Mouse (Mus musculus) layer of hippocampus, postnatal 14 days (tissue): ENCODE data around the gene Fxyd5. TPM values are rescaled to one million over a fixed set of nuclear protein-coding genes. Genes with fewer than 3 reads are reported as not detected.

Experiments
- DNase-seq, 2 experiments: peaks; one replicate each; pipeline ENCODE4 v3.0.0; 2021 to 2022; ENCODE audit warnings: low spot score in 2 of 2, mixed read lengths in 1 of 2
- total RNA-seq, 2 experiments: library from RNA; stranded (reverse); gene quantifications; 2 replicates each; pipeline ENCODE4 v1.2.3; 2021

The Fxyd5 gene
- total RNA-seq, 2 experiments from 2014 or later: 32.1 to 32.4 TPM

DNA sequence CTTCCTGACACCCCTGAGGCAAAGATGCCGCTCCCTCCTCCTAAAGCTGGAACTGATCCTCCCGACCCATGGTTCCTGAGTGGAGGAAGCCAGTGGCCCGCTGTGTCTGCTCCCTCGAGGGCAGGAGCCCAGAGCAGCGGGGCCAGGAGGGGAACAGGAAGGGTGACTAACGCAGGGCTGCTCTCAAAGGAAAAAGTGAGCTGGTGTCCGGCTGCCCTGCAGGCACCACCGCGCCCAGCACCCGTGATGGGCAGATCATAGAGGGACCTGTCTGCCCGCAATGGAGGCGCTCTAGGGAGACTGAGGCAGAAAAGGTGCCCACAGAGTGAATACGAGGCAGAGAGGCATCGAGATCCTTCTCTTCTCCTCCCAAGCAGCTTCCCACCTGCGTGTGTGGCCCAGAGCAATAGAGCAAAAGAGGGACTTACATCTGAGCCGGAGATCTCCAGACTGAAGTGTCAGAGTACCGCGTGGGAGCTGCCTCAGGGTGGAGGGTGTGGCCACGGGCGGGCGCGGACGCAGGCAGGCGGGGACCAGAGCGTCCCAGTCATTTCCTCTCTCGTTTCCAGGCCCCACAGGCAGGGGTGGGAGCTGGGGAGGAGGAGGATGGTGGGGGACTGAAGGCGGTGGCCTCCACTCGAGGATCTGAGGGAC, 492 bp downstream of the Fxyd5 start:
- no peak for DNase-seq

DNA sequence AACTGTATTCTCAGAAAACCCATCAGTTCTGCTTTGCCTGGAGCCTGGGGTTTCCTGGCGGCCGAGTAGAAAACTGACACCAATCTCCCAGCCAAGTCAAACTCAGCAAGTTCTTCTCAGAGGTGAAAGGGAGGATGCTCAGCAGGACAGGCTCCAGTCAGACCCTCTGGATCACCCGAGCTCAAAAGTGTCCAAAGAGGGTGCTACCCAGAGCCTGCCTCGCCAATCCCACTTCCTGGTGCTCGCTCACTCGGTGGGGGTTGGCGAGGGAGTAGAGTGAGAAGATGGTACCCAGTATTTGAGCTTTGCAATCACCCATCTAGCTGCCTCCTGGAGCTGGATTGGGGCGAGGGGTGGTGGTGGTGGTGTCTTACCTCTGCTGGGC, 1.3 kb downstream of the Fxyd5 start:
- DNase-seq: no peak

DNA sequence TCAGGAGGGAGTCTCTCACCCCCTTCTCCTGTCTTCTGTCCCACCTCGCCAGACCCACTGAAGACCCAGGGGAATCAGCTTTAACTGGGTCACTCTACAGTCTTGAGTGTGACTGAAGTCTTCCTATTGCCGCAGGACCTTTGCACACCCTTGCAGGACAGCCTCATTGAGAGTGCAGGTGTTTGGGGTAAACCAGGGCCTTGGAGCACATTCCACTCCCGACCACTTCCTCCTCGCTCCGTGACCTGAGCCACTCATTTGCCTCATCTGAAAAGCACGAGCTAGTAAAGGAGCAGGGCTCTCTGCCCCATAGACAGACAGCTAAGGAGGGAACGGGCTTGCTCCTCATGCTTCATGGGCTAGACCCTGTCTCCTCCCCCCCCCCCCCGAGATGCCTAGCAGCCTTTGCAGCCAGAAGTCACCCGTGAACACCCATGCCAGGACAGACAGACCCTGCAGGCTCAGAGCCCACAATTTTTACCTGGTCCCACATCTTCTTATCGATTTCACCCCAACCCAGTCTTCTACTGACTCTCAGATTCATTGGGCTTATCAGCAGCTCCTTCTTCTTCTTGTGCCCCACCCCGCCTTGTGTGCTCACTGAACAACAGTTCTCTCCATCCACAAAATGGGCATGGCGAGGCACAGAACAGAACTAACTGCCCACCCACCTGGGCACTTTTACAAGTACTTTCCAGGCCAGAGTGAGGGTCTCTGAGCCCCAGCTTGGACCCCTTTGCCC, 1.8 kb downstream of the Fxyd5 start:
- DNase-seq: no peak

DNA sequence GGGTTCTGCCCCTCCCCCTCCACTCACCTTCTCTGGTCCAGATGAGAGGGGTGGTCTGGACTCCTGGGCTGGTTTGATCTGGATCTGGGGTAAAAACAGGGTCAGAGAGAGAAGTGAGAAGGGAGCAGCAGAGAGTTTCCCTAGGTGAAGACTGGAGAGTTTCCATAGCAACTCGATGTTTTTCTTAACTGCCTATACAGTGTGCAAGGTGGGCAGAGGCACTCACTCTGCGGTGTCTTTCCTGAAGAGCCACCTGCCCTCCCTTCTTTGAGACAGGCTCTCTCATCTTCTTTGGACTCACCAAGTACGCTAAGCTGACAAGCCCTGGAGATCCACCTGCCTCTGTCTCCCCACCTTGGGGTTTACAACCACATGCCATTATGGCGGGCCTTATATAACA, 3.3 kb downstream of the Fxyd5 start:
- DNase-seq: no peak

DNA sequence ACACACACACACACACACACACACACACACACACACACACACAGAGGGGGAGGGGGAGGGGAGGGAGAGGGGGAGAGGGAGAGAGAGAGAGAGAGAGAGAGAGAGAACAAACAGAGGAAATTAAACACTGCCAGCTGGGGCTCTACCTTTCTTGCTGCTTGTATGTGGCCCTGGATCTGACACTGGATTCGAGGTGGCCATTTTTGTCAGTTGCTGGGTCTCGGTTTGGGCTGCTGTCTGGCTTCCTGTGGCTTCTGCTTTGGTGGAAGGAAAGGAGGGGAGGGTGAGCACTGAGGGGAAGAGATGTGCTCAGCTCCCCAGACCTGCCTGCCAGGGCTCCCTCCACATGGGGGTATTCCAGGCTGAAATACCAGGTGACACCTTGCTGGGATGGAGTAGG, 4.6 kb downstream of the Fxyd5 start:
- no peak for DNase-seq

DNA sequence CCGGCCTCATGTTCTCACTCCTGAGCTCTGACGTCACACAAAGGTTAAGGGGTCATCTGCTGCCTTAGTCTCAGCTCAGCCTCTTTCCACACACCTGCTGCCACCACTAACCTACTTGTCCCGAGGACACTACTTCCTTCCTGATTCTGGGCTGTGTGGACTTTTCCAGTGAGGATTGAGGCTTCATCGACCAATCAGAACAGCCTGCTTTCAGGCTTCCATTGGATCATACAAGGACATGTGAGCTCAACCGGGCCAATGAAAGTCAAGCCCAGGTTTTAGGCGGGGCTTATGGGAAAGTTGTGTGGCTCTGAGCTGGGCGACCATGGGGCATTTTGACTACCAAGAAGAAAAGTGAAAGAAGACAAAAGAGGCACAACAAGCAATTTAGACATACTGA, 5.4 kb downstream of the Fxyd5 start:
- DNase-seq: no peak

DNA sequence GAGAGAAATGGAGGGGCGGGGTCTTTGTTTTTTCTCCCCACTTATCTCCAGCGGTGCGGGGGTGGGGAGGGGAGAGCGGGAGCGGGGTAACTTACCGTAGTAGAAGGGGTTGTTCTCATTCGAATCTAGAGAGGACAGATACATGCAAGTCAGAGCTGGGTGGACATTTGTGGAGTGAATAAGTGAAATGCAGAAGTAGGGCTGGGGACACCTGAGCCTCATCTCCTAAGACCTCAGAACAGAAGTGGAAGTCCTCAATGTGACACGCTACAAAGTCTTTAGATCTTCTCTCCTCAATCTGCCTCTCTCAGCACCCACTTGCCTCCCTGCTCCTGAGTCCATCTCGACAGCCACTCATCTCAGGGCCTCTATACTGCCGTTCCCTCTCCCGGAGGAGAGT, 7.0 kb downstream of the Fxyd5 start:
- DNase-seq: no peak

DNA sequence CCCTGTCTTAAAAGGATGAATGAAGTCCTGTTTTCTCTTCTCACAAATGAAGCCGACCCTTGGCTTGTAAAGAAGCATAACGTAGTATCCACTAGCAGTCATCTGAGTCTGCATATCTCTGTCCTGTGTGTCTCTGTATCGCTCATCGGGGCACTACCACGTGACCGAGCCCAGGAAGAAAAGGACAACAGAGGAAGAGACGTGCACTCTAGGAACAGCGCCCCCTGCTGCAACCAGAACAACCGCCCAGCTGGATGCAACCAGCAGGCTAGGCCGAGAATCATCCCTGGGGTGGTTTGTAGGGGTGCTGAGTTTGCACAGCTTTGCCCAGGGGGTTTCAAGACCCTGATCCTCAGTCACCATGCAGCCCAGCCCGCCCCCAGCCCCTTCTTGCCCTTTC, 7.5 kb downstream of the Fxyd5 start:
- DNase-seq: no peak

DNA sequence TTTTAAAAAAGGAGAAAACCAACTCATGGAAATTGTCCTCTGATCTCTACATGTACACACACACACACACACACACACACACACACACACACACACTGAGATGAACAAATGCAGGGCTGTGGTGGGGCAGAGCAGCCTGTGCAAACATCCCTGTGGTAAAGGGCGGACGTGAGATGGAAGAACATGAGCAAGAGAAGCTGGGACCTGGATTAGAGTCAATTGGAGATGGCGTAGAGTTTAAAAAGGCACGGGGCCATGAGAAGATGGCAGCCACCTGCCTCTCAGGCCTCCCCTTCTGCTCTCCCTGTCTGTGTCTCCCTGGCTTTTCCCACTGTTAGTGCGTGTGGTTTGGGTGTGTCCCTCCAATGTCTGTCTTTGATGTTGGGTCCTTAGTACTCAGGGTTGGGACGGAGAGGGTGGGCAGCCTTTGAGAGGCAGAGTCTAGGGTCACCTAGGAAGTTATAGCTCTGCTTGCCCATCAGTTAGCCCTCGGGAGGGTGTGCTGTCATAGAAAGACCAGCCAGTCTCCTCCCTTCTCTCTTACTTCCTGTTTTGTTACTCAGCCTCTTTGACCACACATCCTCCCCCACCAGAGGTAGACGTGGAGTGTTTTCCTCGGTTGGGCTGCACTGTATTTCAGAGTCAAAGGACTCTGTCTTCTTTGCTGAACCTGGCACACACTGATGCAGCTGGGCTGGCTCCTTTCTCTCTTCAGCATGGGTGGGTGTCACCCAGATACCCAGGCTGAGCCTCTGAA, 8.7 kb downstream of the Fxyd5 start:
- DNase-seq: no peak

DNA sequence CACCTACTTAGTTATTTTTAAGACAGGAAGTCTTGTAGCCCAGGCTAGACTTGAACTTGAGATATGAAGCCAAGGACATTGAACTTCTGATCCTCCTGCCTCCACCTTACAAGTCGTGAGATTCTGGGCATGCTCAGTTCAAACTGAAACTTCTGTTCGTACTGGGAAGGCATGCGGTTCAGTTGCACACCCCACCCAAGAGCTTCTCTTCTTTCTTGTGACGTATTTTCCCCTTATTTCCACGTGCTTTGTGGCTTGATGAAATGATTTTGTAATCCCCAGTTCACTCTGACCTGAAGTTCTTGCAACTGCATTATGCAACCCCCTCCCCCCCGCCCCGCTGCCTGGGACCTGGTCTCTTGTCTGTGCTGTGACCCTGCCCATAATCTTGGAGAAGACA, 10.6 kb downstream of the Fxyd5 start:
- no peak for DNase-seq

DNA sequence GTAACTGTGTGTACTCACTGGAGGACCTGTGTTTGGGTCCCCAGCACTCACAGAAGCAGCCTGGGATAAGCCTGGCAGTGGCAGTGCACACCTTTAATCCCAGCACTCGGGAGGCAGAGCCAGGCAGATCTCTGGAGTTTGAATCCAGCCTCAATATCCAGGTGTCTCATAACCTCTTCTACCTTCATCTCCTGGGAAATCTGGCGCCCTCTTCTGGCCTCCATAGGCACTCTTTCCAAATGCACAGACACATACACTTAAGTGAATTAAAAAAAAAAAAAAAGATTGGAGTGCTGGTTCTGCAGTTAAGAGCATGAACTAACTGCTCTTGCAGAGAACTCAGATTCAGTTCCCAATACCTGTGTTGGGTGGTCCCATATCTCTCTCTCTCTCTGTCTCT, 11.6 kb downstream of the Fxyd5 start:
- no peak for DNase-seq

DNA sequence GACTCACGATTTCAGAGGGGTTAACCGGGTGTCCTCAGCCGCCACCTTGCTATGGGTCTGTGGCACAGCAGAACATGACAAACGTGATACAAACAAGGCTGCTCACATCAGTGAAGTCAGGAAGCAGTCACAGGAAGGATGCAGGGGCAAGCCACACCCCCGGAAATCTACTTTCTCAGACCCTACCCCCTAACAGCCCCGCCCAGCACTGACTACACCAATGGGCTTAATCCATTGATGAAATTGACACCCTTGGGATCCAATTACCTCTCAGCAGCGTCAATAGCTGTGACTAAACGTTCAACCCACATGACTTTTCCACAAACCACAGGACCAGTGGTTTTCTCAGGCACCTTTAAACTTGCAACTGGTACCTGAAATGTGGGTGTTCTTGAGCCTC, 13.7 kb downstream of the Fxyd5 start:
- DNase-seq: no peak

DNA sequence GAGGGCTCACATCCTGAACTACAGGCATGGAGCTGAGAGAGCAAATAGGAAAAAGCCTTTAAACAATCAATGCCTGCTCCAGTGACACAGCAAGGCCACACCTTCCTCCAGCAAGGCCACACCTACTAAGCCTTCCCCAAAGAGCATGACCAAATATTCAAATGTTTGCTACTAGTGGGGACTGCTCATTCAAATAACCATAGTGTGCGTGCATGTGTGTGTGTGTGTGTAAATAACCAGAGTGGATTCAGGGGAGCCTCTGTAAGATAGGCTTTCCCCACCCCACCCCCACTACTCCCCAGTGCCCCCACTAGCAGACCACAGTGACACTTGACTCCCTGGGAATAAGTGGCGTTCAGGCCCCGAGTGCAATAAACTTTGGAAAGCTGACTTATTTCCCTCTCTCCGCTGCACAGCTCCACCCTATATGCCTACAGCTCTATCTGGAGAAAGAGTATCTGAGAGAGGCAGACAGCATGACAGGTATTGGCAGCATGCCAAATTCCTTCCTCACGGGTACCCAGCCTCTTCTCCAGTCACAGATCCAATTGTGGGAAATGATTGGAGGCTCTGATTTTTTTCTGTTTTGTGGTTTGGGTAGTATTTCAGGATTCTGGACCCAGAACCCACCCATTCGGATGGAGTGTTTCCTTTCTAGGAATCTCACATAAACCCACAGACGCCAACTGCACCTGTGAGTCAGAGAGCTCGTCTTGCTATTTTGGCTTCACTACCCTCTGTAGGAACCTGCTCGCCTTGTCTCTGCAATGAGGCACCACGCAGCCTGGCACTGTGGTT, 25.0 kb downstream of the Fxyd5 start:
- no peak for DNase-seq

DNA sequence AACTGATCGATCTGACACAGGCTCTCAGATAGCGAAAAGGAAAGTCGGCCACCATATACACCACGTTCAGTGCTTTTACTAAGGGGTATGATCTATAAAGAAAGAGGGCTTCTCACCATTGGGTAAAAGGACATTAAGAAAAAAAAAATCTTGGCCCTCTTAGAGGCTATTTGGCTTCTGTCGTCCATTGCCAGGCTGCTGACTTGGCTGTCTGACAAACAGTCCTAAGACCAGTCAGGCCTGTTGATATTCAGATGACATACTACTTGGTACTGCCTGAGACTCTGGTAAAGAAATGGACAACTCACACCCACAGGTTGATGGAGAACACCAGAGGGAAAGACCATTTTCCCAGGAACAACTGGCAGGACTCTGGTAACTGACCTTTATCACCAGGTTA, 29.3 kb downstream of the Fxyd5 start:
- DNase-seq: no peak

DNA sequence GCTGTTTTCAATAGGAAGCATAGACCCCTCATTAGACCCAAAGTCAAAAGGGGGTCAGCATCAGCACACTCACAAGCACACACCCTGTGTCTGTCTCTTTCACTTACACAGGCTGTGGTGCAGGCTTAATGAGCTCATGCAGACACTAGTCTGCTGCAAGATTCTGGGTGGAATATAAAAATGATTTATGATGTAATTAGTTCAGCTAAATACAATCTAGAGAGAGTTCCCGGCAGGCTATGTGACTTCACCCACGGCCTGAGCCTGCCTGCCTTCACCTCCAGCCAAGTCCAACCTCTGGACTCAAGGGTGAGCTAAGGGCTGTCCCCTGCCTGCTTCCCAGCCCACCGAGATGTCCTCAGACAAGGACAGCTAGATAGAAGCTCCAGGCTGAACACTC, 33.4 kb downstream of the Fxyd5 start:
- DNase-seq: no peak

DNA sequence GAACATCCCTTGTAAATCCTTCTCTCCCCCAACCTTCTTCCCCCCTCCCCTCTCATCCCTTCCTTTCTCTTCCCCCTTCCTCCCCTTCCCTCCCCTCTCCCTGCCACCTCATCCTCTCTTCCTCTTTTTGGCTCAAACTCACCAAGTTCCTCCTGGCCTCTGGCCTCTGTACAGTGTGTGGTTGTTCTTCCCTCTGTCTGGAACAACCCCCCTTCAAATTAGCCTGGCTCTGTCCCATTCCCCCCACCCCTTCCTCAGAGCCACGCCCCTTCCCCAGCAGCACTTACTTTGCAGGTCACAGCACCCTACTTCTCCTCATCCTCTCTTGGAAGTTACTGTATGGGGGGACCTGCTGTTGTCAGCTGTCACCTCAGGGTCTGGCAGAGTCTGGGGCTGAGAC, 34.1 kb downstream of the Fxyd5 start:
- DNase-seq: no peak

DNA sequence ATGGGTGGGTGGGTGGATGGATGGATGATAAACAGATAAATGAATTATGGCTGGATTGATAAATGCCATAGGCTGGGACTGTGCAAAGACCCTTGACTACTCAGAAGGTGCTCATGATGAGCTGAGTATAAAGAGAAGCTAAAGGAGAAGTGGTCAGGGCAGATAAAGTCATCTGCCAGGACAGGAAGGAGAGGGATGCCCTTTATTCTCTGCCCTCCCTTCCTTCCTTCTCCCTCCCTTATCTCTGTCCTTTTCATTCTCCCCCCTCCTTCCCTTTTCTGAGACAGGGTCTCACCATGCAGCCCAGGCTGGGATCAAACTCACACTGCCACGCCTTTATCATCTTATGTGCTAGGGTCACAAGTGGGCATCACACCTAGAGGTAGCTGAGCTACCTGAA, 34.5 kb downstream of the Fxyd5 start:
- no peak for DNase-seq

DNA sequence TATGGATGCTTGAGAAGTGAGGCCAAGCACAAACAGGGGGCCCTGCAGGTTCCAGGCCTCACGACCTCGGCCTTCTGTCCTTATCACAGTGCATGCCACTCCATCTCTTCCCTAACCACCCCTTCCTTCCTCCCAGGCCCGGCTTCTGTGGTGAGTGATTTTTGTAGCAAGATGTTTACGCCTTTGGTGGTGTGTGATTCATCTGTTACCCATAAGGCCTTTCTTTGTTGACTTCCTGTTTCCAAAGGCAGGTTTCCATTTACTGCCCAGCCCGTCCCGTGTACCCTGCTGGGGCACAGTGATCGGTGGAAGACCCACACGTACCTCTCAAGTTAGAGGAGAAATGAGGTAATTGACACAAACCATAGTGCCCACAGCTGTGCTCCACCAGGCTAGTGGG, 39.6 kb downstream of the Fxyd5 start:
- DNase-seq: no peak

DNA sequence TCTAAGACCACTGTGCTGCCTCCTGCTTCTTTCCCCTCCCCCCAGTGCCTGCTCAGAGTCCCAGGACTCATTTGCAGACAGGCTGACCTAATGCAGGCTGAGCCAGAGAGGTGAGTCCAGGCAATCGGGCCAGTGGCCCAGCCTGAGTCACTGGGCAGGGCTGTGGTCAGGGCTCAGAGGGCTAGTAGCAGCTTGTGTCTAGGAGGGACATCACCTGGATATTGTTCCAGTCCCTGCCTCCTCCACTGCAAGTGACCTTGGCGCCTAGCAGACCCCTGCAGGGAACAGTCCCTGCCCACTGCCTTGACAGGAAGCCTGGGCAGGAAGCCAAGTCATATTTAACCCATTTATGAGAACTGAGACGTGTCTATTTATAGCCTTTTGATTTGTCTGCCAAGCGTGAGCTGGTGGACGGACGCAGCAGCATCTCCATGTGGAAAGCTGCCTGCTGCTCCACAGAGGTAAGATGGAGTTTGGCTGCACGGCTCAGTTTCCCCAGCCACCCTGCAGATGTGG, 41.7 kb downstream of the Fxyd5 start:
- DNase-seq: peak in 1 of 2 experiments; percentile 18

DNA sequence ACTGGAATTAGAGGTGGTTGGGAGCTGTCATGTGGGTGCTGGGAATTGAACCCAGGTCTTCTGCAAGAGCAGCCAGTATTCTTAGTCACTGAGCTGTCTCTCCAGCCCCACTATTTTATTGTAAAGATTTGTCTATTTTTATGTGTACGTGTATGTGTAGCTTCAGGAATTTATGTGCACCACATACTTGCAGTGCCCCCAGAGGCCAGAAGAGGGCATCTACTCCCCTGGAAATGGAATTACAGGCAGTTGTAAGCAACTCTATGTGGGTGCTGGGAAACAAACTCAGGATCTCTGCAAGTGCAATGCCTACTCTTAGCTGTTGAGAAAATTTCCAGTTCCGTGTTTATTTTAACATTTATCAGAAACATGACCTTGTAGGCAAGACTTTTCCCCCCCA, 45.8 kb downstream of the Fxyd5 start:
- no peak for DNase-seq

DNA sequence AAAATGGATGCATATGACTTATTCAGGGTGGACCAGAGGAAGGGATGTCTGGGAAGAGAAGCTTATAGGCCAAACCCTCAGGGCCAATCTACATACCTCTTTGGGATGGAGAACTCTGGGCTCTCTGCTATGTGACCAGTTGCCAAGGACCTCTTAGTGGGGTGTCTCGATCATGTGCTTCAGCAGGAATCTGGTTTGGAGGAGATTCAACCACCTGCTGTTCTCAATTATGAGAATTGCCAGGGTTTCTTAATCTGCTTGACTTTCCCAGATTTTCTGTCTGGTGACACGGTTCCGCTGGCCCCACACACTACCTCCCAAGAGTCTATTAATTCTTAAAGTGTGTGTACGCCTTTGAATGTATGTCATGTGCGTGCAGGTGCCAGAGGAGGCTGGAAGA, 48.3 kb downstream of the Fxyd5 start:
- no peak for DNase-seq
